Mouse (Mus musculus): ENCODE measurements around the gene Olfr551. TPM values are rescaled to one million over a fixed set of nuclear protein-coding genes. Genes with fewer than 3 reads are reported as not detected.

The Olfr551 gene
- polyA plus RNA-seq (2012; rRNA removed) = not detected in 2 replicates

DNA sequence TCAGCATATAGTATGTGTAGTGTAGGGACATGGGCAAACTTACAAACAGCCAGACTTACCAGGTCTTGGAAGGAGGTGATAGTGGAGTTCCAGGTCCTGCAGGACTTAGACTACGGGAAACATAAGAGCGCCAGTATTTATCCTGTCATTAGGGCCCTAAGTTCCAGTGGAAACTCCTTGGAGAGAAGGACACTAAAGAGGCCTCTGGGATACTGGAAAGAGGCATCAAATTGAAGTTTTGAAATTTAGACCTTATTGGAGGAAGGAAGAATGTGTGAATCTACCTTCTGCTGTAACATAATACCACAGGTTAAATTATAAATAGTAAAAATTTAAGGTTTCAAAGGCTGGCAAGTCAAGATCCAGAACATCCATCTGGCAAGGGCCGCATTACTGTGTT lies at the start of gene Olfr551:
Gene Olfr551 (minus strand): TSS at position 101 of the 400 bp plus-strand sequence.

GRCm38 (mm10) chr7:102638132-102638531 lies 46.4 kb upstream of the Olfr551 start, which contains the start of gene Olfr554:
Gene Olfr554, plus strand, starts transcription at chr7:102638432.

GRCm38 (mm10) chr7:102618118-102618517 lies 26.4 kb upstream of the Olfr551 start, which contains the start of gene Olfr553:
Gene Olfr553, minus strand, starts transcription at chr7:102618218.

GRCm38 (mm10) chr7:102597378-102598031 lies 5.8 kb upstream of the Olfr551 start, which contains the start of gene Olfr552:
Gene Olfr552, plus strand, starts transcription at chr7:102597770.

DNA sequence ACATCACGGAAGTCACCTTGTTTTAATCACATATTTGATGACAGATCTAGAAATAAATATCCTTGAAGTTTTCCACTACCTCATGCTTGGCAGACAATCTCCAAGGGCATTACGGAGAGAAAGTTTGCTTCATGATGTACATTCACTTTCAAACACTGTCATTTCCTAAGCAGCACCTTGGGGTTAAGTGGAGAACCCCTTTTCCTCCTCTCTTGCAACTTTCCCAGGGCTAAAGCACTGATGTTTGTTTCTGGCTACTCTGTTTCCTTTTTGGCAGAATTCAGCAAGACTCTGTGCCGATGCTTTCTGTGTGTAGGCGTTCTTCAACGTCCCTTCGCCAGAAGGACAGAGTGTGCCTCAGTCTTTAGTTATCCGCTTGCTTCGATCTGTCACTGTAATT lies 20.5 kb downstream of the Olfr551 start, which contains the start of gene Olfr550:
Gene Olfr550 (plus strand): TSS at position 301 of the 400 bp plus-strand sequence.

GRCm38 (mm10) chr7:102564999-102565997 lies 26.4 kb downstream of the Olfr551 start, which contains the start of gene Trim21:
Gene Trim21, minus strand, starts transcription at chr7:102565486.

GRCm38 (mm10) chr7:102549570-102549969 lies 42.1 kb downstream of the Olfr551 start, which contains the start of gene Olfr549:
Gene Olfr549, plus strand, starts transcription at chr7:102549870.

GRCm38 (mm10) chr7:102540596-102540995 lies 51.1 kb downstream of the Olfr551 start, which contains the start of gene Olfr548-ps1:
Gene Olfr548-ps1, plus strand, starts transcription at chr7:102540896.

DNA sequence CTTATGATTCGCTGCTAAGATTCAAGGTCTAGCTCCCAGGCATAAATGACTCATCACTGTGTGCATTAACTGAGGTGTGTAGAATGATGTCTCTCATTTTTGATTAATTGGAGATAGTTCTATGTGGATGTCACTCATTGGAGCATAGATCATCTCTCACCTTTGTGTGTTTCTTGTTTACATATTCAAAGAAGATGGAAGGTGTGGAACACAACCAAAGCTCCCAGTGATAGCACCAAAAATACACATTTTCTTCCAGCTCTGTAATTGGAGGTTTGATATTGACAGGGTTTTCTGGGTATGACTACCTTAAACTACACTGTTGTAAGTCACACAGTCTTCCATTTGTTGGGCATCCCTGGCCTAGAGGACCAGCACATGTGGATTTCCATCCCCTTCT lies 57.2 kb downstream of the Olfr551 start, which contains the start of gene Olfr547:
Gene Olfr547 (plus strand): TSS at position 301 of the 400 bp plus-strand sequence.

Other genes starting within 250 kb of the Olfr551 start
- 127 and 130 TPM in 2 replicates for gene Rrm1, start 150.2 kb downstream of the Olfr551 start, polyA plus RNA-seq (2012; rRNA removed)
- gene Olfr543, start 110.2 kb downstream of the Olfr551 start, polyA plus RNA-seq (2012; rRNA removed) = not detected in 2 replicates
- not detected in 2 replicates for gene Olfr544, start 103.6 kb downstream of the Olfr551 start, polyA plus RNA-seq (2012; rRNA removed)
- gene Olfr545, start 92.3 kb downstream of the Olfr551 start, polyA plus RNA-seq (2012; rRNA removed) = not detected in 2 replicates
- gene Olfr547, start 57.1 kb downstream of the Olfr551 start, polyA plus RNA-seq (2012; rRNA removed) = not detected in 2 replicates
- gene Olfr548-ps1, start 51.0 kb downstream of the Olfr551 start, polyA plus RNA-seq (2012; rRNA removed) = not detected in 2 replicates
- gene Olfr549, start 42.0 kb downstream of the Olfr551 start, polyA plus RNA-seq (2012; rRNA removed) = not detected in 2 replicates
- 3.5 and 4.1 TPM in 2 replicates for gene Trim21, start 26.4 kb downstream of the Olfr551 start, polyA plus RNA-seq (2012; rRNA removed)
- gene Olfr550, start 20.4 kb downstream of the Olfr551 start, polyA plus RNA-seq (2012; rRNA removed) = not detected in 2 replicates
- not detected in 2 replicates for gene Olfr552, start 5.9 kb upstream of the Olfr551 start, polyA plus RNA-seq (2012; rRNA removed)
- not detected in 2 replicates for gene Olfr553, start 26.3 kb upstream of the Olfr551 start, polyA plus RNA-seq (2012; rRNA removed)
- gene Olfr554, start 46.5 kb upstream of the Olfr551 start, polyA plus RNA-seq (2012; rRNA removed) = not detected in 2 replicates
- not detected in 2 replicates for gene Olfr555, start 66.9 kb upstream of the Olfr551 start, polyA plus RNA-seq (2012; rRNA removed)
- not detected in 2 replicates for gene Olfr556, start 73.0 kb upstream of the Olfr551 start, polyA plus RNA-seq (2012; rRNA removed)
- 2.0 and 2.5 TPM in 2 replicates for gene Trim68, start 95.4 kb upstream of the Olfr551 start, polyA plus RNA-seq (2012; rRNA removed)
- gene Olfr557, start 104.0 kb upstream of the Olfr551 start, polyA plus RNA-seq (2012; rRNA removed) = not detected in 2 replicates
- not detected in 2 replicates for gene Olfr558, start 110.3 kb upstream of the Olfr551 start, polyA plus RNA-seq (2012; rRNA removed)
- gene Olfr33, start 127.2 kb upstream of the Olfr551 start, polyA plus RNA-seq (2012; rRNA removed) = not detected in 2 replicates
- not detected in 2 replicates for gene Olfr559, start 135.6 kb upstream of the Olfr551 start, polyA plus RNA-seq (2012; rRNA removed)
- gene Olfr560, start 167.5 kb upstream of the Olfr551 start, polyA plus RNA-seq (2012; rRNA removed) = not detected in 2 replicates
- 0.01 and 0.15 TPM in 2 replicates for gene Olfr78, start 167.6 kb upstream of the Olfr551 start, polyA plus RNA-seq (2012; rRNA removed)
- 0.05 TPM in 1 of 2 replicates, not detected in the other for gene Olfr561, start 179.3 kb upstream of the Olfr551 start, polyA plus RNA-seq (2012; rRNA removed)
- gene Olfr564, start 211.6 kb upstream of the Olfr551 start, polyA plus RNA-seq (2012; rRNA removed) = not detected in 2 replicates

Measured in liver, embryonic 14 days (tissue).